Mouse (Mus musculus): ENCODE data around the gene Zfp646. TPM values are rescaled to one million over a fixed set of nuclear protein-coding genes. Genes with fewer than 3 reads are reported as not detected.

The Zfp646 gene
- polyA plus RNA-seq, 1 experiment from 2014 or later, result 15.5 TPM

DNA sequence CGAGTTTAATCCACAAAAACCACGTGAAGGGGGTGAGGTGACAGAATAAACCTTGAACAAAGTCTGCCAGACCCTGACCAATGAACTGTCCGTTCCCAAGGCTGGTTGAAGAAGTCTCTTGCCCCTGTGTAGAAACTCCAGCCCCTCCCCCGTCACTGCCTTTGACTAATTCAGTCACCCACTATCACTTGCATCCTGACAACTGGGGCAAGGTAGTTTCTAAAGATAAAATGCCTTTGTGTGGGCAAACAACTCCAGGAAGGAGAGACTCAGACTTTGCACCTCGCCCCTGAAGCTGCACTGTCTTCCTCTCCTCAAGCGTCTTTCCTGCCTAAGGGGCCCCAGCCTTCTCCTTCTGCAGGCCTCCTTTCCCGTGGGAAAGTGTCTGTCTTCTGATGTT, 24.0 kb downstream of the Zfp646 start:
- ATAC-seq (ENCODE audit: low FRiP score, low TSS enrichment), result no peak
- no peak overlapping the region for H3K9ac ChIP-seq (replicated peaks; ENCODE audit: low read length)
- H3K27me3 ChIP-seq (ENCODE audit: control insufficient read depth, insufficient read depth, low read length), result no peaks in the 10 kb centered on the region
- no peaks in the 10 kb centered on the region for H3K36me3 ChIP-seq (ENCODE audit: control insufficient read depth, insufficient read depth, low read length)
- H3K9me3 ChIP-seq (ENCODE audit: control insufficient read depth, low read length), result no peaks in the 10 kb centered on the region
- DNase-seq, result no peak
- peaks cover 7% of the 10 kb centered on the region; the same call in 1 of the 2 replicates for H3K4me1 ChIP-seq (ENCODE audit: control insufficient read depth, insufficient read depth, low read length)
- H3K4me2 ChIP-seq (ENCODE audit: low read length), result no peak overlapping the region
- H3K27ac ChIP-seq (replicated peaks; ENCODE audit: low read depth, low read length), result no peak overlapping the region
- whole genome bisulfite sequencing, result 50% methylated on average over 7 of the region's 7 CpGs
- H3K4me3 ChIP-seq (replicated peaks; ENCODE audit: low read depth, low read length), result no peak overlapping the region

- Histone ChIP-seq H3K9ac (replicated peaks; ENCODE audit: low read length) (no peak overlapping the region), H3K27ac (replicated peaks; ENCODE audit: low read depth, low read length) (no peak overlapping the region), H3K36me3 (ENCODE audit: control insufficient read depth, insufficient read depth, low read length) (peaks cover 15% of the 10 kb centered on the region), H3K4me2 (ENCODE audit: low read length) (no peak overlapping the region), H3K27me3 (ENCODE audit: control insufficient read depth, insufficient read depth, low read length) (no peaks in the 10 kb centered on the region), H3K9me3 (ENCODE audit: control insufficient read depth, low read length) (no peaks in the 10 kb centered on the region), H3K4me3 (replicated peaks; ENCODE audit: low read depth, low read length) (no peak overlapping the region), H3K4me1 (ENCODE audit: control insufficient read depth, insufficient read depth, low read length) (peaks cover 6% of the 10 kb centered on the region; the same call in 1 of the 2 replicates)
- ATAC-seq (ENCODE audit: low FRiP score, low TSS enrichment), result no peak
- DNase-seq, result no peak
- WGBS, result 73% methylated on average over 2 of the region's 2 CpGs
These were observed 25.8 kb downstream of the Zfp646 start for GRCm38 (mm10) chr7:127901772-127902171.

- H3K9me3 ChIP-seq (ENCODE audit: control insufficient read depth, low read length), result no peaks in the 10 kb centered on the region
- 9% methylated on average over 38 of the region's 38 CpGs for WGBS
- H3K4me2 ChIP-seq (ENCODE audit: low read length), result peak within 1 kb of the TSS; percentile 66
- ATAC-seq (ENCODE audit: low FRiP score, low TSS enrichment) (peak; percentile 89), DNase-seq (peak; percentile 88)
- H3K27ac ChIP-seq (replicated peaks; ENCODE audit: low read depth, low read length), result peak within 1 kb of the TSS; percentile 75
- peak within 1 kb of the TSS; percentile 50 for H3K4me3 ChIP-seq (replicated peaks; ENCODE audit: low read depth, low read length)
- H3K36me3 ChIP-seq (ENCODE audit: control insufficient read depth, insufficient read depth, low read length), result peaks cover 39% of the 10 kb centered on the region
- H3K4me1 ChIP-seq (ENCODE audit: control insufficient read depth, insufficient read depth, low read length), result peaks cover 6% of the 10 kb centered on the region; the same call in 1 of the 2 replicates
- H3K27me3 ChIP-seq (ENCODE audit: control insufficient read depth, insufficient read depth, low read length), result no peaks in the 10 kb centered on the region
- H3K9ac ChIP-seq (replicated peaks; ENCODE audit: low read length), result peak within 1 kb of the TSS; percentile 70
These were observed 28.2 kb downstream of the Zfp646 start, which contains the start of gene Bckdk for GRCm38 (mm10) chr7:127903971-127904796. Gene Bckdk, plus strand, starts transcription at chr7:127904082.

- no peaks in the 10 kb centered on the region for H3K9me3 ChIP-seq (ENCODE audit: control insufficient read depth, low read length)
- no peak for ATAC-seq (ENCODE audit: low FRiP score, low TSS enrichment)
- 95% methylated on average over 12 of the region's 12 CpGs for WGBS
These were observed 31.9 kb downstream of the Zfp646 start for GRCm38 (mm10) chr7:127907939-127908338.

GRCm38 (mm10) chr7:127908656-127909055, 32.6 kb downstream of the Zfp646 start:
- H3K27me3 ChIP-seq (ENCODE audit: control insufficient read depth, insufficient read depth, low read length), result no peaks in the 10 kb centered on the region
- 89% methylated on average over 4 of the region's 4 CpGs for WGBS
- H3K4me2 ChIP-seq (ENCODE audit: low read length), result no peak overlapping the region
- H3K4me1 ChIP-seq (ENCODE audit: control insufficient read depth, insufficient read depth, low read length), result peaks cover 14% of the 10 kb centered on the region
- H3K27ac ChIP-seq (replicated peaks; ENCODE audit: low read depth, low read length), result no peak overlapping the region
- peaks cover 40% of the 10 kb centered on the region for H3K36me3 ChIP-seq (ENCODE audit: control insufficient read depth, insufficient read depth, low read length)
- no peak overlapping the region for H3K9ac ChIP-seq (replicated peaks; ENCODE audit: low read length)
- H3K9me3 ChIP-seq (ENCODE audit: control insufficient read depth, low read length), result no peaks in the 10 kb centered on the region
- DNase-seq, result no peak
- ATAC-seq (ENCODE audit: low FRiP score, low TSS enrichment), result no peak
- no peak overlapping the region for H3K4me3 ChIP-seq (replicated peaks; ENCODE audit: low read depth, low read length)

More at GRCm38 (mm10) chr7:127907939-127908338, 31.9 kb downstream of the Zfp646 start:
- H3K36me3 ChIP-seq (ENCODE audit: control insufficient read depth, insufficient read depth, low read length), result peaks cover 40% of the 10 kb centered on the region
- no peak overlapping the region for H3K4me2 ChIP-seq (ENCODE audit: low read length)
- no peak overlapping the region for H3K27ac ChIP-seq (replicated peaks; ENCODE audit: low read depth, low read length)
- H3K27me3 ChIP-seq (ENCODE audit: control insufficient read depth, insufficient read depth, low read length), result no peaks in the 10 kb centered on the region
- DNase-seq, result no peak
- H3K4me1 ChIP-seq (ENCODE audit: control insufficient read depth, insufficient read depth, low read length), result peaks cover 10% of the 10 kb centered on the region
- H3K9ac ChIP-seq (replicated peaks; ENCODE audit: low read length), result no peak overlapping the region
- H3K4me3 ChIP-seq (replicated peaks; ENCODE audit: low read depth, low read length), result no peak overlapping the region

DNA sequence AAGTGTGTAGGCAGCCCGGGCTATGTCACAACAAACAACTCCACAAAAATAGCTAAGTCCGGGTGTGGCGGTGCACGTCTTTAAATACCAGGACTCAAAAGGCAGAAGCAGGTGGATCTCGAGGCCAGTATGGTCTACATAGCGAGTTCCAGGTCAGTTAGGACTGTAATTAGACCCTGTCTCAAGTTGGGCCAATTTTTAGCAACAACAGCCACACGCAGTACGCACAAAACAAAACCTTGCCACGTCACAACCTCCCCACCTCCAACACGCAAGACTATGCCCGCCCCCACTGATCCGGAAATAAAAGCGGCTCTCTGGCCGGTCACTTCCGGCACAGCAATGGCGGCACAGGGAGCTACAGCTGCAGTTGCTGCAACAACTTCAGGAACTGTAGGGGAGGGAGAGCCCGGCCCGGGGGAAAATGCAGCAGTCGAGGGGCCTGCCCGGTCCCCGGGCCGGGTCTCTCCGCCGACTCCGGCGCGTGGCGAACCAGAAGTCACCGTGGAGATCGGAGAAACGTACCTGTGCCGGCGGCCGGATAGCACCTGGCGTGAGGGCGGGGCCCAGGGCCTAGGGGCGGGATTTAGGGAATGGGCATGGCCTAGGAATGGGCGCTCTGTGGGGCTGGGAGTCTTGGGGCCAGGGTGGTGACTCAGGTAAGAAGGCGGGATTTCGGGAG, 36.3 kb downstream of the Zfp646 start, which contains the start of gene Kat8:
Gene Kat8 (plus strand): TSS at position 327 of the 682 bp plus-strand sequence.
- DNase-seq (peak; percentile 97), ATAC-seq (ENCODE audit: low FRiP score, low TSS enrichment) (peak; percentile 95)
- Histone ChIP-seq H3K4me2 (ENCODE audit: low read length) (peak within 1 kb of the TSS; percentile 74), H3K4me1 (ENCODE audit: control insufficient read depth, insufficient read depth, low read length) (peaks cover 9% of the 10 kb centered on the region), H3K27me3 (ENCODE audit: control insufficient read depth, insufficient read depth, low read length) (no peaks in the 10 kb centered on the region), H3K4me3 (replicated peaks; ENCODE audit: low read depth, low read length) (peak within 1 kb of the TSS; percentile 90), H3K27ac (replicated peaks; ENCODE audit: low read depth, low read length) (peak within 1 kb of the TSS; percentile 85), H3K9me3 (ENCODE audit: control insufficient read depth, low read length) (no peaks in the 10 kb centered on the region), H3K9ac (replicated peaks; ENCODE audit: low read length) (peak within 1 kb of the TSS; percentile 75), H3K36me3 (ENCODE audit: control insufficient read depth, insufficient read depth, low read length) (peaks cover 43% of the 10 kb centered on the region)
- 1% methylated on average over 40 of the region's 40 CpGs for WGBS

- H3K4me3 ChIP-seq (replicated peaks; ENCODE audit: low read depth, low read length), result peak overlapping the region; percentile 90
- H3K4me2 ChIP-seq (ENCODE audit: low read length), result peak overlapping the region; percentile 74
- no peaks in the 10 kb centered on the region for H3K9me3 ChIP-seq (ENCODE audit: control insufficient read depth, low read length)
- H3K27ac ChIP-seq (replicated peaks; ENCODE audit: low read depth, low read length), result peak overlapping the region; percentile 85
- peaks cover 42% of the 10 kb centered on the region for H3K36me3 ChIP-seq (ENCODE audit: control insufficient read depth, insufficient read depth, low read length)
- peak overlapping the region; percentile 75 for H3K9ac ChIP-seq (replicated peaks; ENCODE audit: low read length)
- no peaks in the 10 kb centered on the region for H3K27me3 ChIP-seq (ENCODE audit: control insufficient read depth, insufficient read depth, low read length)
- DNase-seq (no peak), ATAC-seq (ENCODE audit: low FRiP score, low TSS enrichment) (no peak)
- WGBS, result 29% methylated on average over 4 of the region's 4 CpGs
- peaks cover 9% of the 10 kb centered on the region for H3K4me1 ChIP-seq (ENCODE audit: control insufficient read depth, insufficient read depth, low read length)
These were observed 36.9 kb downstream of the Zfp646 start for GRCm38 (mm10) chr7:127912938-127913337.

- H3K36me3 ChIP-seq (ENCODE audit: control insufficient read depth, insufficient read depth, low read length), result peaks cover 37% of the 10 kb centered on the region
- no peak overlapping the region for H3K4me3 ChIP-seq (replicated peaks; ENCODE audit: low read depth, low read length)
- 96% methylated on average over 12 of the region's 12 CpGs for WGBS
- no peak overlapping the region for H3K27ac ChIP-seq (replicated peaks; ENCODE audit: low read depth, low read length)
- H3K9ac ChIP-seq (replicated peaks; ENCODE audit: low read length), result no peak overlapping the region
- ATAC-seq (ENCODE audit: low FRiP score, low TSS enrichment) (no peak), DNase-seq (no peak)
- H3K4me2 ChIP-seq (ENCODE audit: low read length), result no peak overlapping the region
- H3K4me1 ChIP-seq (ENCODE audit: control insufficient read depth, insufficient read depth, low read length), result peaks cover 9% of the 10 kb centered on the region
- H3K27me3 ChIP-seq (ENCODE audit: control insufficient read depth, insufficient read depth, low read length), result no peaks in the 10 kb centered on the region
- no peaks in the 10 kb centered on the region for H3K9me3 ChIP-seq (ENCODE audit: control insufficient read depth, low read length)
These were observed 39.3 kb downstream of the Zfp646 start for GRCm38 (mm10) chr7:127915293-127915692.

Measured in midbrain, embryonic 14.5 days (tissue).